Mouse (Mus musculus): Measurements from ENCODE around the gene Zscan10.
"Not testable (repeated sequence)": the region's sequence is repeated elsewhere in the genome, so short reads cannot be mapped to it uniquely, and the experiment has no call there.

The Zscan10 gene

GRCm38 (mm10) chr17:23592208-23592925 lies 8.3 kb upstream of the Zscan10 start:
- peak; percentile 63 for DNase-seq (ENCODE audit: low spot score)

GRCm38 (mm10) chr17:23592926-23593300 lies 7.7 kb upstream of the Zscan10 start:
- no peak for DNase-seq (ENCODE audit: low spot score)

GRCm38 (mm10) chr17:23595139-23595538 lies 5.5 kb upstream of the Zscan10 start:
- not testable (repeated sequence) for DNase-seq (ENCODE audit: low spot score)

GRCm38 (mm10) chr17:23598582-23599552 lies 1.8 kb upstream of the Zscan10 start, which contains the start of gene Zfp13:
TSS of gene Zfp13 (minus strand) at chr17:23599487.
- peak; percentile 92 for DNase-seq (ENCODE audit: low spot score)

GRCm38 (mm10) chr17:23599605-23600063 lies 1.0 kb upstream of the Zscan10 start:
- DNase-seq (ENCODE audit: low spot score) = no peak

GRCm38 (mm10) chr17:23601836-23602585 lies 1.4 kb downstream of the Zscan10 start:
- no peak for DNase-seq (ENCODE audit: low spot score)

- DNase-seq (ENCODE audit: low spot score) = no peak
Observed at GRCm38 (mm10) chr17:23603077-23603476, 2.4 kb downstream of the Zscan10 start.

- DNase-seq (ENCODE audit: low spot score) = peak; percentile 32
Observed at GRCm38 (mm10) chr17:23603542-23603941, 2.9 kb downstream of the Zscan10 start.

- no peak for DNase-seq (ENCODE audit: low spot score)
Observed at GRCm38 (mm10) chr17:23604394-23604793, 3.7 kb downstream of the Zscan10 start.

GRCm38 (mm10) chr17:23605220-23605619 lies 4.6 kb downstream of the Zscan10 start:
- DNase-seq (ENCODE audit: low spot score) = no peak

GRCm38 (mm10) chr17:23609612-23610011 lies 9.0 kb downstream of the Zscan10 start:
- DNase-seq (ENCODE audit: low spot score) = no peak

GRCm38 (mm10) chr17:23610361-23610800 lies 9.7 kb downstream of the Zscan10 start:
- DNase-seq (ENCODE audit: low spot score) = peak; percentile 49

GRCm38 (mm10) chr17:23617087-23617486 lies 16.4 kb downstream of the Zscan10 start:
- DNase-seq (ENCODE audit: low spot score) = no peak

- no peak for DNase-seq (ENCODE audit: low spot score)
Observed at GRCm38 (mm10) chr17:23620351-23620750, 19.7 kb downstream of the Zscan10 start.

GRCm38 (mm10) chr17:23627813-23628212 lies 27.2 kb downstream of the Zscan10 start:
- no peak for DNase-seq (ENCODE audit: low spot score)

- peak; percentile 67 for DNase-seq (ENCODE audit: low spot score)
Observed at GRCm38 (mm10) chr17:23630195-23631020, 29.8 kb downstream of the Zscan10 start.

GRCm38 (mm10) chr17:23631241-23631640 lies 30.6 kb downstream of the Zscan10 start:
- DNase-seq (ENCODE audit: low spot score) = no peak

- no peak for DNase-seq (ENCODE audit: low spot score)
Observed at GRCm38 (mm10) chr17:23644613-23645495, 44.2 kb downstream of the Zscan10 start, which contains the start of gene Mmp25. TSS of gene Mmp25 (minus strand) at chr17:23645277.

GRCm38 (mm10) chr17:23645894-23646293 lies 45.2 kb downstream of the Zscan10 start:
- DNase-seq (ENCODE audit: low spot score) = no peak

GRCm38 (mm10) chr17:23651363-23651762 lies 50.7 kb downstream of the Zscan10 start:
- no peak for DNase-seq (ENCODE audit: low spot score)
